Mouse (Mus musculus): ENCODE data around the gene Git1. TPM values are rescaled to one million over a fixed set of nuclear protein-coding genes. Genes with fewer than 3 reads are reported as not detected.
A peak's percentile ranks its signal among the peaks of the same experiment; 100 is the strongest.

Gene Git1
- polyA plus RNA-seq, 1 experiment = 53.9 TPM

GRCm38 (mm10) chr11:77498261-77499139 lies 5.1 kb downstream of the Git1 start:
- no peaks in the 10 kb centered on the region for H3K27me3 ChIP-seq (ENCODE audit: control insufficient read depth, insufficient read depth, insufficient read length)
- no peak overlapping the region for H3ac ChIP-seq (ENCODE audit: control insufficient read depth, insufficient read length)
- H3K79me2 ChIP-seq (ENCODE audit: control insufficient read depth, insufficient read depth) = peaks cover 55% of the 10 kb centered on the region
- H3K36me3 ChIP-seq (ENCODE audit: control insufficient read depth, insufficient read depth) = peaks cover 7% of the 10 kb centered on the region
- no peak overlapping the region for H3K4me2 ChIP-seq (ENCODE audit: low read depth)
- TF ChIP-seq CEBPB (IDR thresholded peaks at IDR 0.05; ENCODE audit: insufficient read depth, poor library complexity, severe bottlenecking) (no peak), MYOG (IDR thresholded peaks at IDR 0.05; ENCODE audit: control insufficient read depth in 1 of 3, insufficient read depth in 1 of 3, insufficient read length in 2 of 3, low read depth in 2 of 3) (no peak), MAX (IDR thresholded peaks at IDR 0.05; ENCODE audit: low read depth) (no peak), POLR2AphosphoS2 (IDR thresholded peaks at IDR 0.05; ENCODE audit: insufficient read length, low read depth) (no peak), POLR2A (IDR thresholded peaks at IDR 0.05; ENCODE audit: insufficient read length, low read depth) (no peak), E2F4 (IDR thresholded peaks at IDR 0.05; ENCODE audit: insufficient read depth) (no peak), MYOD1 (IDR thresholded peaks at IDR 0.05; ENCODE audit: control insufficient read depth in 1 of 3, insufficient read length in 2 of 3, low read depth in 2 of 3) (no peak), SRF (IDR thresholded peaks at IDR 0.05; ENCODE audit: control insufficient read depth, insufficient read length, low read depth) (no peak)
- H3K4me3 ChIP-seq = no peak overlapping the region

GRCm38 (mm10) chr11:77499354-77499753 lies 6.0 kb downstream of the Git1 start:
- TF ChIP-seq TCF3 (IDR thresholded peaks at IDR 0.05; ENCODE audit: insufficient read length, low read depth) (no peak), MYOG (IDR thresholded peaks at IDR 0.05; ENCODE audit: control insufficient read depth in 1 of 3, insufficient read depth in 1 of 3, insufficient read length in 2 of 3, low read depth in 2 of 3) (no peak), SRF (IDR thresholded peaks at IDR 0.05; ENCODE audit: control insufficient read depth, insufficient read length, low read depth) (no peak), MYOD1 (IDR thresholded peaks at IDR 0.05; ENCODE audit: control insufficient read depth in 1 of 3, insufficient read length in 2 of 3, low read depth in 2 of 3) (no peak), TCF12 (IDR thresholded peaks at IDR 0.05; ENCODE audit: insufficient read depth, poor library complexity, severe bottlenecking) (no peak), E2F4 (IDR thresholded peaks at IDR 0.05; ENCODE audit: insufficient read depth) (no peak), POLR2A (IDR thresholded peaks at IDR 0.05; ENCODE audit: insufficient read length, low read depth) (no peak), REST (IDR thresholded peaks at IDR 0.05; ENCODE audit: insufficient read depth, insufficient read length) (no peak), POLR2AphosphoS2 (IDR thresholded peaks at IDR 0.05; ENCODE audit: insufficient read length, low read depth) (no peak), USF1 (IDR thresholded peaks at IDR 0.05; ENCODE audit: low read depth) (no peak), MAX (IDR thresholded peaks at IDR 0.05; ENCODE audit: low read depth) (no peak), CEBPB (IDR thresholded peaks at IDR 0.05; ENCODE audit: insufficient read depth, poor library complexity, severe bottlenecking) (no peak)
- no peak overlapping the region for H3K4me3 ChIP-seq
- peaks cover 48% of the 10 kb centered on the region for H3K79me2 ChIP-seq (ENCODE audit: control insufficient read depth, insufficient read depth)
- no peaks in the 10 kb centered on the region for H3K27me3 ChIP-seq (ENCODE audit: control insufficient read depth, insufficient read depth, insufficient read length)
- no peak overlapping the region for H3K4me2 ChIP-seq (ENCODE audit: low read depth)
- H3ac ChIP-seq (ENCODE audit: control insufficient read depth, insufficient read length) = no peak overlapping the region
- peaks cover 7% of the 10 kb centered on the region for H3K36me3 ChIP-seq (ENCODE audit: control insufficient read depth, insufficient read depth)

- TF ChIP-seq POLR2A (IDR thresholded peaks at IDR 0.05; ENCODE audit: insufficient read length, low read depth) = no peak
- TF ChIP-seq TCF3 (IDR thresholded peaks at IDR 0.05; ENCODE audit: insufficient read length, low read depth) = no peak
- no peak for TF ChIP-seq MAX (IDR thresholded peaks at IDR 0.05; ENCODE audit: low read depth)
- TF ChIP-seq MYOD1 (IDR thresholded peaks at IDR 0.05; ENCODE audit: control insufficient read depth in 1 of 3, insufficient read length in 2 of 3, low read depth in 2 of 3) = peak in 2 of 3 experiments; percentile 53 to 77
- no peak for TF ChIP-seq USF1 (IDR thresholded peaks at IDR 0.05; ENCODE audit: low read depth)
- peak in 1 of 3 experiments; percentile 71 for TF ChIP-seq MYOG (IDR thresholded peaks at IDR 0.05; ENCODE audit: control insufficient read depth in 1 of 3, insufficient read depth in 1 of 3, insufficient read length in 2 of 3, low read depth in 2 of 3)
- no peak overlapping the region for H3K4me3 ChIP-seq
- H3K27me3 ChIP-seq (ENCODE audit: control insufficient read depth, insufficient read depth, insufficient read length) = no peaks in the 10 kb centered on the region
- H3K4me2 ChIP-seq (ENCODE audit: low read depth) = no peak overlapping the region
- H3K79me2 ChIP-seq (ENCODE audit: control insufficient read depth, insufficient read depth) = peaks cover 35% of the 10 kb centered on the region
- peaks cover 11% of the 10 kb centered on the region for H3K36me3 ChIP-seq (ENCODE audit: control insufficient read depth, insufficient read depth)
- no peak overlapping the region for H3ac ChIP-seq (ENCODE audit: control insufficient read depth, insufficient read length)
These were observed 7.3 kb downstream of the Git1 start for GRCm38 (mm10) chr11:77500361-77501325.

GRCm38 (mm10) chr11:77501392-77501791 lies 8.0 kb downstream of the Git1 start:
- Histone ChIP-seq H3K4me2 (ENCODE audit: low read depth) (no peak overlapping the region), H3K36me3 (ENCODE audit: control insufficient read depth, insufficient read depth) (peaks cover 16% of the 10 kb centered on the region), H3ac (ENCODE audit: control insufficient read depth, insufficient read length) (no peak overlapping the region), H3K27me3 (ENCODE audit: control insufficient read depth, insufficient read depth, insufficient read length) (no peaks in the 10 kb centered on the region), H3K79me2 (ENCODE audit: control insufficient read depth, insufficient read depth) (peaks cover 27% of the 10 kb centered on the region), H3K4me3 (no peak overlapping the region)
- peak; percentile 16 for TF ChIP-seq SRF (IDR thresholded peaks at IDR 0.05; ENCODE audit: control insufficient read depth, insufficient read length, low read depth)
- TF ChIP-seq MYOG (IDR thresholded peaks at IDR 0.05; ENCODE audit: control insufficient read depth in 1 of 3, insufficient read depth in 1 of 3, insufficient read length in 2 of 3, low read depth in 2 of 3) = no peak
